In the genomic region with DNA sequence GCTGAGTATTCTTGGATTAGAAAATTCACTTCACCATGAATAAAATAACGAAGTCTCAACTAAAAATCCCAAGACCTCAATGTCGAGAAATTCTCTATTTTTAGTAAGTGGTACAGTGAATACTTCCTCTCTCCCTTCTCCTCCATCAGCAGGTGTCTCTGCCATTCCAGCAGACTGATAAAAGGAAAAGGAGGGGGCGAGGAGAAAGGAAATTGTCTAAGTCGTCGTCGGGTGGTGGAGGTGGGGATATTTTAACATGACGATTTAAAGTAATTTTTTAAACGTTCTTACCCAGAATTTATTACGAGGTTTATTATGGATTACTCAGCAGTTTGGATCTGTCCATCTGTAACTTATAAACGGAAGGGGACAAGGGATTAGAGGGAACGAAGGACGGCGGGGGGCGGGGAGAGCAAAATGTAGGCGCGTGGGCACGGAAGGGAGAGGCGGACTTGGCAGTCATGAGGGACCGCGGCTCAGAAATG, we compare ENCODE assay signal across 8 mouse cellular contexts. TPM values are rescaled to one million over a fixed set of nuclear protein-coding genes. Genes with fewer than 3 reads are reported as not detected.
DNase-seq lines count a peak whose midpoint lies in the region; ATAC-seq and TF ChIP-seq lines count a peak whose summit lies in the region.

No protein-coding gene starts in this region.

- H3K9me3 ChIP-seq in heart, embryonic 16.5 days (replicated peaks; ENCODE audit: control insufficient read depth, low read length): no peaks in the 10 kb centered on the region
- 0 out of 2 replicates have a peak, but pooled peaks cover 8% of the 10 kb centered on the region for H3K9me3 ChIP-seq in G1E (replicated peaks)
- no peaks in the 10 kb centered on the region for H3K9me3 ChIP-seq in forebrain, embryonic 10.5 days

- no peak for TF ChIP-seq POLR2A in small intestine, adult 2 months (IDR thresholded peaks at IDR 0.05; ENCODE audit: low read depth, low read length)

- peak overlapping the region; percentile 90 for H3K9ac ChIP-seq in heart, embryonic 16.5 days (ENCODE audit: low read length)

- TF ChIP-seq CTCF in G1E (IDR thresholded peaks at IDR 0.05; ENCODE audit: low read depth, low read length): no peak
- no peak for TF ChIP-seq CTCF in small intestine, adult 2 months (IDR thresholded peaks at IDR 0.05; ENCODE audit: extremely low read depth, insufficient read length, insufficient replicate concordance, low read depth, low read length)

- H3K27me3 ChIP-seq in heart, embryonic 16.5 days (ENCODE audit: control insufficient read depth, insufficient read depth, low read length): no peaks in the 10 kb centered on the region
- peaks cover 30% of the 10 kb centered on the region for H3K27me3 ChIP-seq in G1E (ENCODE audit: insufficient read depth, low read length)
- peaks cover 45% of the 10 kb centered on the region for H3K27me3 ChIP-seq in forebrain, embryonic 10.5 days (ENCODE audit: poor library complexity, severe bottlenecking)
- H3K27me3 ChIP-seq in small intestine, adult 2 months (ENCODE audit: control insufficient read depth, insufficient read depth, low read length): no peaks in the 10 kb centered on the region; the same call in 1 of the 2 replicates

- no peak for ATAC-seq in heart, embryonic 16.5 days (replicated peaks; ENCODE audit: extremely low read depth, insufficient read depth, low FRiP score)
- no peak for ATAC-seq in G1E (ENCODE audit: extremely low read depth, insufficient number of reproducible peaks, low FRiP score, poor library complexity, severe bottlenecking)

- H3K27ac ChIP-seq in heart, embryonic 16.5 days (ENCODE audit: low read length): no peak overlapping the region; the same call in 1 of the 2 replicates
- peak overlapping the region; percentile 85 for H3K27ac ChIP-seq in forebrain, embryonic 10.5 days
- H3K27ac ChIP-seq in small intestine, adult 2 months (ENCODE audit: insufficient read depth, low read depth, low read length): no peak overlapping the region

- WGBS in heart, embryonic 16.5 days: 4% methylated on average over 20 of the region's 20 CpGs
- WGBS in forebrain, embryonic 10.5 days: 6% methylated on average over 20 of the region's 20 CpGs
- WGBS in small intestine, adult 2 months: 3% methylated on average over 20 of the region's 20 CpGs

- no peaks in the 10 kb centered on the region for H3K36me3 ChIP-seq in heart, embryonic 16.5 days (ENCODE audit: control insufficient read depth, insufficient read depth)
- no peaks in the 10 kb centered on the region for H3K36me3 ChIP-seq in G1E (replicated peaks)
- no peaks in the 10 kb centered on the region for H3K36me3 ChIP-seq in forebrain, embryonic 10.5 days (replicated peaks)
- H3K36me3 ChIP-seq in small intestine, adult 2 months (ENCODE audit: control insufficient read depth, insufficient read depth, low read length): no peaks in the 10 kb centered on the region

- 0 out of 2 replicates have a peak, but pooled peaks cover 2% of the 10 kb centered on the region for H3K4me1 ChIP-seq in heart, embryonic 16.5 days (ENCODE audit: control insufficient read depth, insufficient read depth, low read length)
- peaks cover 10% of the 10 kb centered on the region for H3K4me1 ChIP-seq in G1E (ENCODE audit: insufficient read depth, low read depth, low read length)
- H3K4me1 ChIP-seq in forebrain, embryonic 10.5 days: peaks cover 27% of the 10 kb centered on the region
- H3K4me1 ChIP-seq in small intestine, adult 2 months (ENCODE audit: control insufficient read depth, insufficient read depth, insufficient read length, low read length): no peaks in the 10 kb centered on the region

- no peak for DNase-seq in heart, postnatal 14 days
- no peak for DNase-seq in G1E (ENCODE audit: low spot score)
- DNase-seq in forebrain, embryonic 10.5 days (ENCODE audit: extremely low spot score, low spot score): no peak
- DNase-seq in liver: peak; percentile 23
- no peak for DNase-seq in MN1 (ENCODE audit: low spot score)
- no peak for DNase-seq in Muller cell, postnatal 12 days (ENCODE audit: inconsistent ontology term)

- peak overlapping the region; percentile 92 for H3K4me3 ChIP-seq in heart, embryonic 16.5 days (ENCODE audit: low read length)
- peak overlapping the region; percentile 70 for H3K4me3 ChIP-seq in G1E (ENCODE audit: low read depth, low read length)
- peak overlapping the region; percentile 83 for H3K4me3 ChIP-seq in forebrain, embryonic 10.5 days
- H3K4me3 ChIP-seq in small intestine, adult 2 months (ENCODE audit: low read depth, low read length): peak overlapping the region; percentile 96

- intact Hi-C loops in heart, postnatal 14 days (cut with DNase I): no loop called here

- H3K4me2 ChIP-seq in heart, embryonic 16.5 days (ENCODE audit: low read depth, low read length): peak overlapping the region; percentile 91

RNA-seq across cellular contexts. Expression of a gene that starts 0.8 kb away (rescaled TPM):
- polyA plus RNA-seq in heart, embryonic 16.5 days (2015; fragmentation: Nextera tagmentation; extraction: Ambion mirVana): 3.3 and 4.6 TPM in 2 replicates
- total RNA-seq in heart, postnatal 14 days (2021): 1 to 10 TPM; 2.0 to 2.8 TPM
- total RNA-seq in G1E (2014; fragmentation: Nextera tagmentation) (0.75 TPM in 1 of 2 replicates, not detected in the other), G1E (2017) (0.33 and 0.52 TPM in 2 replicates)
- polyA plus RNA-seq in G1E (2012): 0.05 and 0.06 TPM in 2 replicates
- polyA plus RNA-seq in forebrain, embryonic 10.5 days (2016; fragmentation: Nextera tagmentation; extraction: Ambion mirVana): 2.2 TPM in 2 replicates
- 0.11 and 0.22 TPM in 2 replicates for polyA plus RNA-seq in small intestine, adult 2 months (2012; rRNA removed)
